Mouse (Mus musculus) neural tube, embryonic 11.5 days (tissue): Measurements from ENCODE around the gene Ascl3. TPM values are rescaled to one million over a fixed set of nuclear protein-coding genes. Genes with fewer than 3 reads are reported as not detected.

Source experiments
- ATAC-seq: fragments of 200-750 bp; cut with Nextera tagmentation; 2 replicates; pipeline ENCODE4 v1.8.0; 2017; ENCODE audit warnings: moderate number of reproducible peaks, mild to moderate bottlenecking, moderate TSS enrichment, moderate library complexity; ENCODE audit not compliant: insufficient read depth, low FRiP score, low TSS enrichment
- DNase-seq: peaks from one replicate; pipeline ENCODE4 v3.0.0-alpha.2; 2015; ENCODE audit warnings: low spot score
- H3K27ac ChIP-seq: fragments of 300-500 bp; sonication (generic); 2 replicates; pipeline ENCODE4 v1.5.1; 2014; ENCODE audit warnings: low read depth, mild to moderate bottlenecking, low read length
- H3K27me3 ChIP-seq: fragments of 300-500 bp; sonication (generic); 2 replicates; pipeline ENCODE4 v1.6.1; 2014; ENCODE audit warnings: mild to moderate bottlenecking, low read length, mixed read lengths; ENCODE audit not compliant: control insufficient read depth, insufficient read depth
- H3K36me3 ChIP-seq: fragments of 300-500 bp; sonication (generic); 2 replicates; pipeline ENCODE4 v1.6.1; 2014; ENCODE audit warnings: mild to moderate bottlenecking, low read length, moderate library complexity, mixed read lengths; ENCODE audit not compliant: control insufficient read depth, insufficient read depth
- H3K4me1 ChIP-seq: fragments of 300-500 bp; sonication (generic); 2 replicates; pipeline ENCODE4 v1.6.1; 2014; ENCODE audit warnings: low read length, mixed read lengths; ENCODE audit not compliant: control insufficient read depth, insufficient read depth
- H3K4me2 ChIP-seq: fragments of 300-500 bp; sonication (generic); 2 replicates; pipeline ENCODE4 v1.6.1; 2014; ENCODE audit warnings: low read depth, mild to moderate bottlenecking, moderate library complexity
- H3K4me3 ChIP-seq: fragments of 300-500 bp; sonication (generic); 2 replicates; pipeline ENCODE4 v1.5.1; 2014; ENCODE audit warnings: low read depth, low read length
- H3K9ac ChIP-seq: fragments of 300-500 bp; sonication (generic); 2 replicates; pipeline ENCODE4 v1.6.1; 2014; ENCODE audit warnings: mild to moderate bottlenecking, low read length
- H3K9me3 ChIP-seq: fragments of 300-500 bp; sonication (generic); 2 replicates; pipeline ENCODE4 v1.6.1; 2016; ENCODE audit warnings: low read length; ENCODE audit not compliant: control insufficient read depth
- WGBS: fragments of 180-500 bp; shearing (Covaris S2); extraction: QIAGEN DNeasy Blood & Tissue Kit; methylation state at CpG from one replicate; pipeline ENCODE4 v1.1.7; 2014; 5-methylcytosine and 5-hydroxymethylcytosine counted together
- polyA plus RNA-seq: library from polyadenylated mRNA; unstranded; fragments of >200 nt; fragmentation: Nextera tagmentation; extraction: Ambion mirVana; gene quantifications from 2 replicates; pipeline ENCODE4 v1.2.1, GENCODE M21; 2014

Ascl3 gene
- polyA plus RNA-seq, 1 experiment from 2014 or later = not detected

- H3K9ac ChIP-seq = no peak overlapping the region
- WGBS = 72% methylated on average over 9 of the region's 9 CpGs
- no peak overlapping the region for H3K27ac ChIP-seq
- no peak for ATAC-seq
- DNase-seq = no peak
- H3K4me2 ChIP-seq = no peak overlapping the region
- H3K36me3 ChIP-seq = no peaks in the 10 kb centered on the region
- no peaks in the 10 kb centered on the region for H3K27me3 ChIP-seq
- H3K9me3 ChIP-seq = no peaks in the 10 kb centered on the region
- no peak overlapping the region for H3K4me3 ChIP-seq
- H3K4me1 ChIP-seq = no peaks in the 10 kb centered on the region
Measured at GRCm38 (mm10) chr7:109686585-109687128, 44.9 kb downstream of the Ascl3 start.

GRCm38 (mm10) chr7:109680879-109681278 is 50.6 kb downstream of the Ascl3 start:
- Histone ChIP-seq H3K4me2 (no peak overlapping the region), H3K36me3 (no peaks in the 10 kb centered on the region), H3K27me3 (no peaks in the 10 kb centered on the region), H3K4me3 (no peak overlapping the region), H3K27ac (no peak overlapping the region), H3K4me1 (no peaks in the 10 kb centered on the region), H3K9ac (no peak overlapping the region), H3K9me3 (no peaks in the 10 kb centered on the region)
- no peak for DNase-seq
- 92% methylated on average over 1 of the region's 1 CpGs for WGBS
- no peak for ATAC-seq

- WGBS = 85% methylated on average over 2 of the region's 2 CpGs
- ATAC-seq (no peak), DNase-seq (no peak)
- no peak overlapping the region for H3K27ac ChIP-seq
- H3K36me3 ChIP-seq = no peaks in the 10 kb centered on the region
- H3K9me3 ChIP-seq = no peaks in the 10 kb centered on the region
- H3K4me3 ChIP-seq = no peak overlapping the region
- H3K4me2 ChIP-seq = no peak overlapping the region
- H3K9ac ChIP-seq = no peak overlapping the region
- H3K4me1 ChIP-seq = no peaks in the 10 kb centered on the region
- H3K27me3 ChIP-seq = no peaks in the 10 kb centered on the region
Measured at GRCm38 (mm10) chr7:109680284-109680683, 51.2 kb downstream of the Ascl3 start.

Other genes with a start within 250 kb of the Ascl3 start
- 0.12 and 0.15 TPM in 2 replicates for gene Trim66, start 223.6 kb downstream of the Ascl3 start, polyA plus RNA-seq
- 115 and 120 TPM in 2 replicates for gene Rpl27a, start 212.6 kb downstream of the Ascl3 start, polyA plus RNA-seq
- gene St5, start 28.1 kb downstream of the Ascl3 start, polyA plus RNA-seq = 56.6 and 61.4 TPM in 2 replicates
- 18.8 and 20.2 TPM in 2 replicates for gene Akip1, start 28.0 kb downstream of the Ascl3 start, polyA plus RNA-seq
- 0.41 TPM in 1 of 2 replicates, not detected in the other for gene BC051019, start 7.9 kb downstream of the Ascl3 start, polyA plus RNA-seq
- 60.0 and 62.5 TPM in 2 replicates for gene Tmem9b, start 21.1 kb upstream of the Ascl3 start, polyA plus RNA-seq
- gene Nrip3, start 50.3 kb upstream of the Ascl3 start, polyA plus RNA-seq = 0.95 and 2.3 TPM in 2 replicates
- gene Scube2, start 134.0 kb upstream of the Ascl3 start, polyA plus RNA-seq = 19.4 and 22.1 TPM in 2 replicates
- gene Dennd5a, start 228.7 kb upstream of the Ascl3 start, polyA plus RNA-seq = 56.7 TPM in 2 replicates